Mouse (Mus musculus) hindbrain, embryonic 10.5 days (tissue): ENCODE data around the gene Phtf1. TPM values are rescaled to one million over a fixed set of nuclear protein-coding genes. Genes with fewer than 3 reads are reported as not detected.
A peak's percentile ranks its signal among the peaks of the same experiment; 100 is the strongest.

Experiments
- DNase-seq: peaks from one replicate; pipeline ENCODE4 v3.0.0-alpha.2; 2017; ENCODE audit warnings: low spot score
- H3K27ac ChIP-seq: fragments of 300-500 bp; sonication (generic); 2 replicates; pipeline ENCODE4 v1.5.1; 2016; ENCODE audit warnings: mild to moderate bottlenecking, moderate library complexity
- H3K27me3 ChIP-seq: fragments of 300-500 bp; sonication (generic); 2 replicates; pipeline ENCODE4 v1.6.1; 2016; ENCODE audit warnings: mild to moderate bottlenecking; ENCODE audit not compliant: poor library complexity, insufficient read depth, severe bottlenecking
- H3K36me3 ChIP-seq: fragments of 300-500 bp; sonication (generic); 2 replicates; pipeline ENCODE4 v1.6.1; 2016; ENCODE audit warnings: mild to moderate bottlenecking, moderate library complexity
- H3K4me1 ChIP-seq: fragments of 300-500 bp; sonication (generic); replicated peaks from 2 replicates; pipeline ENCODE4 v1.6.1; 2016; ENCODE audit warnings: mild to moderate bottlenecking
- H3K4me3 ChIP-seq: fragments of 300-500 bp; sonication (generic); 2 replicates; pipeline ENCODE4 v1.5.1; 2016; ENCODE audit warnings: mild to moderate bottlenecking, moderate library complexity
- H3K9me3 ChIP-seq: fragments of 300-500 bp; sonication (generic); 2 replicates; pipeline ENCODE4 v1.6.1; 2016; ENCODE audit warnings: mild to moderate bottlenecking, moderate library complexity
- WGBS: fragments of 180-500 bp; shearing (Covaris S2); methylation state at CpG from one replicate; pipeline ENCODE4 v1.1.7; 2016; 5-methylcytosine and 5-hydroxymethylcytosine counted together
- polyA plus RNA-seq: library from polyadenylated mRNA; unstranded; fragments of >200 nt; fragmentation: Nextera tagmentation; extraction: Ambion mirVana; gene quantifications from 2 replicates; pipeline ENCODE4 v1.2.1, GENCODE M21; 2016

Gene Phtf1
- polyA plus RNA-seq, 1 experiment from 2014 or later, result 34.5 TPM

DNA sequence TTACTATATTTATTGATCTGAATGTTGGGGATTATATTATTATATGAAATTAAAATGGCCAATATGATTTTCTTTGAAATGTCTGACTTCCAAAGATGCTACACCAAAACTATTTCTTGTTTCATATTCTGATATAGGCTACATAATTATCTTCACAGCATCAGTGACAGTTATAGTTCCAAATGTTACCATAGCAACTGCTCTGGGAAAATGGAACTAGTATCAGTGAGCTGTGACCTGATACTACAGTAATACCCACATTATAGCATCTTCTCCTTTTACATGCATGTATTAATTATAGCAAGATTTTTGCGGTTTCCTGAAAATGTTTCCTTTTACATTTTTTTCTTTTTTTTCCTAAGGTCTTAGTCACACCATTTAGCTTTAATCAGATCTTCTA, 64.8 kb downstream of the Phtf1 start:
- WGBS, result 88% methylated on average over 1 of the region's 1 CpGs
- Histone ChIP-seq H3K4me1 (no peaks in the 10 kb centered on the region), H3K36me3 (no peaks in the 10 kb centered on the region), H3K9me3 (no peaks in the 10 kb centered on the region), H3K27ac (no peak overlapping the region), H3K27me3 (no peaks in the 10 kb centered on the region), H3K4me3 (no peak overlapping the region)
- no peak for DNase-seq

DNA sequence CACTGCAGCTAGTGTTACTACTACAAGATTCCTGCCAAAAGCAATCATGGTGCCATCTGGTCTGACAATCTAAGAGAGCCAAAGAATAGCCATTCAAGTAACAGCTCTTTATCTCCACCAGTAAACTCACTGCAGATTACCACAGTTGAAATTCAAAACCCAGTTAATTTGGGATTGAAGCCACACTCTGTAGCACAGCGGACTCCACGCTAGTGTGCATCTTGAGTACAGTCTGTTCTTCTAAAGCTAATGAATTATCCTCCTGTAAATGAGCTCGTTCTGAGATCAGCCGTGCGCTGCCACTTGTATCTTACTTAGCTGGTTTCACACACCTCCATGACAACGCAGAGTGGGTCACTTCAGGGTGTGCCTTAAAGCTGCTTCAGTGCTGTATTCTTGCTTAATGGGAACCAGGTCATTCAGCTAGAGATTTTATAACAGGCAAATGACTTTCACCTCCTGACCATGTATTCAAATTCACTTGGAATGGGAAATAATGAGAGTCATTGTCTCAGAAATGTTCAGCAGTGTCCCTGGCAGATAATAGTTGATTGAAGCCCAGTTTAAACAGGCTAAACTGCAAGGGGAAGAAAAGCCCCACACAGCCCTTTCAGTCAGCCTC, 91.2 kb downstream of the Phtf1 start:
- Histone ChIP-seq H3K9me3 (no peaks in the 10 kb centered on the region), H3K27ac (no peak overlapping the region), H3K36me3 (no peaks in the 10 kb centered on the region), H3K27me3 (no peaks in the 10 kb centered on the region), H3K4me3 (no peak overlapping the region), H3K4me1 (peaks cover 6% of the 10 kb centered on the region; the same call in 1 of the 2 replicates)
- WGBS, result 79% methylated on average over 6 of the region's 6 CpGs
- DNase-seq, result peak; percentile 3

DNA sequence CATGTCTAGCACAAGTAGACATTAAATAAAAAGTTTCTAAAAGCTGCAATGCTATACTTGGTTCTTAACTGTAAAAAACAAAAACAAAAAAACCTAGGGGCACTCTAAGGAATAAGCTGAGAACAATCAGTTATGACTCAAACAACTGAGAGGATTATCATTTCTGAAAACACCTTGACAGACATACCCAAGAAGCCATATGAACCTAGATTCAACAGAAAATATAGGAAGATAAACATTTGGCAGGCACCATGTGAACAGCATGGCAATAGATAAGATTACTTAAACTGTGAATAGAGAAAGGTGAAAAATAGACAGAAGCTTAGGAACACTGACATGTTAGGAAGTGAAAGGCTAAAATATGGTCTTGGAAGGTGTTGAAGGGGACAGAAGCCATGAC, 101.5 kb downstream of the Phtf1 start:
- H3K27ac ChIP-seq, result no peak overlapping the region
- H3K36me3 ChIP-seq, result no peaks in the 10 kb centered on the region
- no peak for DNase-seq
- no peaks in the 10 kb centered on the region for H3K4me1 ChIP-seq
- no peak overlapping the region for H3K4me3 ChIP-seq
- no peaks in the 10 kb centered on the region for H3K27me3 ChIP-seq
- no peaks in the 10 kb centered on the region for H3K9me3 ChIP-seq

Other genes with a start within 250 kb of the Phtf1 start
- gene Olfml3, start 230.1 kb upstream of the Phtf1 start, polyA plus RNA-seq, result 10.6 and 11.5 TPM in 2 replicates
- gene Gm10964, start 228.7 kb upstream of the Phtf1 start, polyA plus RNA-seq, result not detected in 2 replicates
- 10.4 and 10.7 TPM in 2 replicates for gene Hipk1, start 176.5 kb upstream of the Phtf1 start, polyA plus RNA-seq
- 29.3 and 40.6 TPM in 2 replicates for gene Dclre1b, start 158.7 kb upstream of the Phtf1 start, polyA plus RNA-seq
- gene Ap4b1, start 158.6 kb upstream of the Phtf1 start, polyA plus RNA-seq, result 21.7 and 22.1 TPM in 2 replicates
- gene Gm43064, start 158.5 kb upstream of the Phtf1 start, polyA plus RNA-seq, result 0.10 and 0.27 TPM in 2 replicates
- gene Bcl2l15, start 135.5 kb upstream of the Phtf1 start, polyA plus RNA-seq, result 0.21 TPM in 1 of 2 replicates, not detected in the other
- gene Ptpn22, start 108.3 kb upstream of the Phtf1 start, polyA plus RNA-seq, result 0.20 and 0.24 TPM in 2 replicates
- gene Rsbn1, start 54.0 kb upstream of the Phtf1 start, polyA plus RNA-seq, result 13.1 and 14.7 TPM in 2 replicates